Mouse (Mus musculus) macrophage (primary cell): ENCODE measurements around the gene Vars. TPM values are rescaled to one million over a fixed set of nuclear protein-coding genes. Genes with fewer than 3 reads are reported as not detected.
"Not testable (repeated sequence)": the region's sequence is repeated elsewhere in the genome, so short reads cannot be mapped to it uniquely, and the experiment has no call there.

Experiments
- H3K27ac ChIP-seq: fragments of 350-480 bp; formaldehyde crosslinking; 2 replicates; pipeline ENCODE4 v1.9.0; 2021
- H3K36me3 ChIP-seq: fragments of 350-480 bp; formaldehyde crosslinking; 2 replicates; pipeline ENCODE4 v1.9.0; 2021; ENCODE audit errors: inconsistent target
- H3K4me3 ChIP-seq: fragments of 350-480 bp; formaldehyde crosslinking; 2 replicates; pipeline ENCODE4 v1.9.0; 2021; ENCODE audit errors: inconsistent target
- H3K79me2 ChIP-seq: fragments of 350-480 bp; formaldehyde crosslinking; 2 replicates; pipeline ENCODE4 v1.9.0; 2021; ENCODE audit errors: inconsistent target
- WGBS: methylation state at CpG from one replicate; pipeline ENCODE4 v1.1.7; 2026; ENCODE audit warnings: inconsistent platforms; ENCODE audit not compliant: missing documents; 5-methylcytosine and 5-hydroxymethylcytosine counted together
- polyA plus RNA-seq: library from polyadenylated mRNA; stranded (reverse); fragments of 250-400 nt; gene quantifications from 3 replicates; pipeline ENCODE4 v1.2.4, GENCODE M21; 2018; ENCODE audit warnings: inconsistent platforms
- total RNA-seq, 78 experiments: library from RNA; depleted of rRNA; stranded (reverse); fragments of 250-400 nt; gene quantifications; 1 replicate in 9 of 78; 2 replicates in 24 of 78; 3 replicates in 43 of 78; 4 replicates in 2 of 78; pipeline ENCODE4 v1.2.4; 2018; ENCODE audit warnings: inconsistent platforms in 56 of 78

The Vars gene
- 100 to 1,000 TPM in 1 of 26 experiments, 10 to 100 TPM in 22, 1 to 10 TPM in 3; 5.5 to 107 (median 40.8) TPM for total RNA-seq (2018; cell fraction: chromatin; rRNA removed)
- 10 to 100 TPM; 13.8 to 26.9 (median 20.9) TPM for total RNA-seq (2018; cell fraction: cytosol; rRNA removed)
- total RNA-seq (2018; cell fraction: nucleus; rRNA removed): 10 to 100 TPM; 10.8 to 83.2 (median 27.1) TPM
- polyA plus RNA-seq: 7.7 to 37.5 TPM (median 19.2 TPM) in 3 replicates

DNA sequence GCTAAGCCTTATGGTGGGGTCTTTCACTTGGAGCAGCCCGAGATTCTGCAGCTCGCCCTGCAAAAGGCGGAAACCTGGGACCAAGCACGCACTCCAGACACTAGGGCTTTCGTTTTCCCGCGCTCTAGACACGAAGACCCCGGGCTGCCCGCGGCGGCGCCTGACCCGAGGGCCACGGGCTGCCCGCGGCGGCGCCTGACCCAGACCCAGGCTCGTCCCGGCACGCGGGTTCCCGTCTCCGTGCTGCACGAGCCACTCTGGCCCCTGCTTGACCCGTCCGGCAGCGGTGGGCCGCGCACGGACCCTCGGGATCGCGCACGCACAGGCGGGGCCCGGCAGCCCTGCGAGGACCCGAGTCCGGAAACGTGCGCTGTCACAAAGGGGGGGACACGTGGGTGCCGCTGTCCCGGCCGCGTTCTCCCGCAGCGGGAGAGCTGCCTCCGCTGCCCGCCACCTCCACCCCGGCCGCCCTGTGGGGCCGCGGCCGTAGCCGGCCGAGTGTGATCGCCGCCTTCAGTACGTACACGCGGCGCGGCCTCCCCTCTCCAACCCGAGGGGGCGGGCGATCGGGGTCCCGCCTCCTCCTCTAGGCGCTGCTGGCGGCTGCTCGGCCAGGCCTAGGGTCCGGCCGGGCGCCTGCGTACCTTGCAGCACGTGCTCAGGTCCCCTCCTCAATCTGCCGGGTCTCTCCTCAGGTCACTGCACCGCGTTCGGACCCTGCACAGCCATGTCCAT, at the start of gene Vars:
Gene Vars (plus strand): TSS at position 271 of the 735 bp plus-strand sequence.
- Histone ChIP-seq H3K27ac (peak within 1 kb of the TSS; percentile 94), H3K36me3 (peaks cover 13% of the 10 kb centered on the region; the same call in 1 of the 2 replicates), H3K79me2 (peaks cover 69% of the 10 kb centered on the region), H3K4me3 (peak within 1 kb of the TSS; percentile 72)
- under 1% methylated on average over 77 of the region's 83 CpGs for WGBS

DNA sequence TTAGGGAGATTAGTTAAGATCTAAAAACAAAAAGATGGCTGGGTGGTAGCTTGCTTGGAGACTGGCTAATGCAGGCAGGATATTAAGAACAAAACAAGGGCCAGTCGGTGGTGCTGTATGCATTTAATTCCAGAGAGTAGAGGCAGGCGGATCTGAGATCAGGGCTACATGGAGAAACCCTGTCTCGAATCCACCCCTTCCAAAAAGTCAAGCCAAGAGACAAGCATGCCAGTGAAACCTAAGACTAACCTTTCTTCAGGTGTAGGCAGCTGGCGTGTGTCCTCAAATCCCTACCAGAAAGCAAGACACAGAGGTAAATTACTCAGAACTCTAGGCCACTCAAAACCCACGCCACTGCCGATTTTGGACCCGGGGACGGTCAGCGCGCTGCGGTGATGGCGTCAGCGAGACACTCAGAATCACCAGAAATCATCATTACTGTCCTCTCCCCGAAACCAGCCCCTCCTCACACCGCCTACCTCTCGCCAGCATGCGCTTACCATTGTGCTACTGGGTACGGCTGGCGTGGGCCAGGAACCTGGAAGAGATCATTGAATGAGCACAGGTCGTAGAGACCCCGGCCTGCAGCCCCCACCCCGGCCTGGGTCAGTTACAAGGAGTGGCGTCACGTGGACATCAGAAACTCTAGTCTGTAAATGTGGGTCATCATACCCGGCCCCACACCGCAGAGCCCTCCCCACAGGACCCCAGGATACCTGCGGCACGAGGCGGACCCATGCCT, 49.0 kb upstream of the Vars start:
- Histone ChIP-seq H3K36me3 (peaks cover 12% of the 10 kb centered on the region; the same call in 1 of the 2 replicates), H3K4me3 (peak overlapping the region; percentile 98), H3K79me2 (peaks cover 13% of the 10 kb centered on the region), H3K27ac (peak overlapping the region; percentile 81)
- WGBS: under 1% methylated on average over 29 of the region's 29 CpGs

GRCm38 (mm10) chr17:34952378-34953040, 48.3 kb upstream of the Vars start:
- Histone ChIP-seq H3K4me3 (peak overlapping the region; percentile 98), H3K36me3 (peaks cover 12% of the 10 kb centered on the region; the same call in 1 of the 2 replicates), H3K27ac (peak overlapping the region; percentile 81), H3K79me2 (peaks cover 13% of the 10 kb centered on the region)
- under 1% methylated on average over 21 of the region's 23 CpGs for WGBS

GRCm38 (mm10) chr17:34953258-34953657, 47.5 kb upstream of the Vars start:
- H3K27ac ChIP-seq: 0 out of 2 replicates have a peak overlapping the region, but pooled peaks have one; percentile 81

DNA sequence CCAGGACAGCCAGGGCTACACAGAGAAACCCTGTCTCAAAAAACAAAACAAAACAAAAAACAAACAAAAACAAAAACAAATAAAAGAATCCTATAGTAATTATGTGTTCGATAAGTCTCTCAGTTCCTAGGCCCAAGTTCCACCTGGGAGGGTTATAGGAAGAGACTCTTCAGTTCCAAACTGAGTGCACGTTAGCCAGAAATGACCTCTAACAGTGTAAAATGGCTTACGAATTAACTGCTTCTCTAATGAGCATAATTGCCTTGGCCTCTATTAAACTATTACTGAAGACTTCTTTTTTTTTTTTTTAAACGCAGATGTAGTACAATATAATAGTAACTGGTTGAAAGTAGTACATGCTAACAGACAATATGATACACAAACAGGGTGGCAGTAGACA, 46.9 kb upstream of the Vars start:
- peaks cover 13% of the 10 kb centered on the region for H3K79me2 ChIP-seq
- H3K4me3 ChIP-seq: no peak overlapping the region
- no peak overlapping the region for H3K27ac ChIP-seq
- 94% methylated on average over 3 of the region's 4 CpGs for WGBS
- peaks cover 12% of the 10 kb centered on the region; the same call in 1 of the 2 replicates for H3K36me3 ChIP-seq

More at GRCm38 (mm10) chr17:34953258-34953657, 47.5 kb upstream of the Vars start:
- Histone ChIP-seq H3K79me2 (peaks cover 13% of the 10 kb centered on the region), H3K4me3 (no peak overlapping the region), H3K36me3 (peaks cover 12% of the 10 kb centered on the region; the same call in 1 of the 2 replicates)
- 60% methylated on average over 3 of the region's 3 CpGs for WGBS

GRCm38 (mm10) chr17:34954831-34955230, 46.0 kb upstream of the Vars start:
- no peak overlapping the region for H3K4me3 ChIP-seq
- H3K36me3 ChIP-seq: peaks cover 7% of the 10 kb centered on the region; the same call in 1 of the 2 replicates
- H3K27ac ChIP-seq: no peak overlapping the region
- 89% methylated on average over 4 of the region's 4 CpGs for WGBS
- H3K79me2 ChIP-seq: peaks cover 13% of the 10 kb centered on the region

GRCm38 (mm10) chr17:34955884-34956283, 44.9 kb upstream of the Vars start:
- WGBS: 84% methylated on average over 3 of the region's 3 CpGs
- H3K27ac ChIP-seq: no peak overlapping the region
- no peak overlapping the region for H3K4me3 ChIP-seq
- H3K36me3 ChIP-seq: no peaks in the 10 kb centered on the region
- peaks cover 13% of the 10 kb centered on the region for H3K79me2 ChIP-seq

DNA sequence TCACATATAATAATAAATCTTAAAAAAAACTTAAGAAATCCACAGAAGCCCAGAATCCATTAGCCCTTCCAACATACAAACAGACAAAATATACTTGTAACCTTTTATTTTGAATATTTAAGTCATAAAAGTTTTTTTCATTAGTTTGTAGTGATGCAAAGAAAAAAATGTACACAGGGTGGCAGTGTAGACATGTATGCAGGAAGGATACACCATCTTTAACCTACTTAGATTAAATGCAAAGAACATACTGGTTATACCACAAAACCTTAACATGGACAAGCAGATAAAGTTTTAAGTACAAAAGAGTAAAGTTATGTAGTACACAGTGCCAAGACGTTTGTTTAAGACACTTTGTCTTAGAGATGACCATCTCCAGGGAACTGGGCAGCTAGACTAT, 44.4 kb upstream of the Vars start:
- Histone ChIP-seq H3K79me2 (peaks cover 10% of the 10 kb centered on the region), H3K27ac (no peak overlapping the region), H3K4me3 (no peak overlapping the region), H3K36me3 (no peaks in the 10 kb centered on the region)
- 45% methylated on average over 1 of the region's 1 CpGs for WGBS

- H3K4me3 ChIP-seq, H3K79me2 ChIP-seq, H3K27ac ChIP-seq, H3K36me3 ChIP-seq: not testable (repeated sequence)
- WGBS: no CpG with 5 or more reads among the region's 40 CpGs
These were observed 43.5 kb upstream of the Vars start for GRCm38 (mm10) chr17:34957291-34957690.

DNA sequence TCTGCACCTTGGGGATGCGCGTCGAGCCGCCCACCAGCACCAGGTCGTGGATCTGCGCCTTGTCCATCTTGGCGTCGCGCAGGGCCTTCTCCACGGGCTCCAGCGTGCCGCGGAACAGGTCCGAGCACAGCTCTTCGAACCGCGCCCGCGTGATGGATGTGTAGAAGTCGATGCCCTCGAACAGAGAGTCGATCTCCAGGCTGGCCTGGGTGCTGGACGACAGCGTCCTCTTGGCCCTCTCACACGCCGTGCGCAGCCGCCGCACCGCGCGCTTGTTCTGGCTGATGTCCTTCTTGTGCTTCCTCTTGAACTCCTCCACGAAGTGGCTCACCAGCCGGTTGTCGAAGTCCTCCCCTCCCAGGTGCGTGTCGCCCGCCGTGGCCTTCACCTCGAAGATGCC, 42.8 kb upstream of the Vars start:
- H3K27ac ChIP-seq, H3K4me3 ChIP-seq, H3K79me2 ChIP-seq, H3K36me3 ChIP-seq: not testable (repeated sequence)
- 37% methylated on average over 2 of the region's 40 CpGs for WGBS

DNA sequence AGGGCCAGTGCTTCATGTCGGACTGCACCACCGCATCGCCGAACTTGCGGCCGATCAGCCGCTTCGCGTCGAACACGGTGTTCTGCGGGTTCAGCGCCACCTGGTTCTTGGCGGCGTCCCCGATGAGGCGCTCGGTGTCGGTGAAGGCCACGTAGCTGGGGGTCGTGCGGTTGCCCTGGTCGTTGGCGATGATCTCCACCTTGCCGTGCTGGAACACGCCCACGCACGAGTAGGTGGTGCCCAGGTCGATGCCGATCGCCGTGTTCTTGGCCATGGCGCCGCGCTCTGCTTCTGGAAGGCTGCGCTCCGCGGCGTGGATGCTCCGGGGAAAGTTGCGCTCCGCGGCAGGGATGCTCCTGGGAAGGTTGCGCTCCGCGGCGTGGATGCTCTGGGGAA, 42.1 kb upstream of the Vars start:
- H3K36me3 ChIP-seq, H3K4me3 ChIP-seq, H3K27ac ChIP-seq, H3K79me2 ChIP-seq: not testable (repeated sequence)
- 4% methylated on average over 4 of the region's 47 CpGs for WGBS

DNA sequence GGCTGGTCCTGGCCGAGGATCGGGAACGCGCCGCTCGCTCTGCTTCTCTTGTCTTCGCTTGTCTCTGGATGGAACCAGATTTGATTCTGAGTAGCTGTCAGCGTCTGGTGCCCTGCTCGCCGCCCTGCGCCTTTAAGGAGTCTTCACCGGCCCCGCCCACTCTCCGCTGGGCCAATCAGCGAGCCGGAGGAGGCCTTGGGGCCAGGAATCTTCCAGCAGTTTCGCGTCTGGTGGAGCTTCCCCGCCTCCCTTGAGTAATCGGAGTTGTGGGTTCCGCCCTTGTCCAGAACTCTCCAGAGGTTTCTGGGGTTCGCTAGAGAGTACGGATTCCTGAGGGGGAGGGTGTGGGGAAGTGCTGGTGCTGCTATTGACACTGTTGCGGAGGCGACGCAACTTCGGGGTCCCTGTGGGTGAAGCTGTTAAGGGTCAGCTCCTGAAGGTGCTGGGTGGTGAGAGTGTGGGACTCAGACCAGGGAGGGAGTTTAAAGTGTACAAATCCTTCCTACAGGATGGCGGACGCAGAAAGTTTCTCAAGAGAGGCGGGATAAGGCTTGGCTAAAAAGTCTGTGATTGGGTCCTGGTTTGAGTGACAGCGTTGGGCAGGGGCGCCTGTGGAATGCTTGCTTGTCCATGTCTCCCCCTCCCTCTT, 41.5 kb upstream of the Vars start, which contains the start of gene Hspa1b:
Gene Hspa1b (minus strand): TSS at position 109 of the 649 bp plus-strand sequence.
- H3K79me2 ChIP-seq, H3K36me3 ChIP-seq: not testable (repeated sequence)
- 0% methylated on average over 19 of the region's 32 CpGs for WGBS
- Histone ChIP-seq H3K4me3 (peak within 1 kb of the TSS; percentile 43), H3K27ac (peak within 1 kb of the TSS; percentile 73)

GRCm38 (mm10) chr17:34959881-34960515, 40.8 kb upstream of the Vars start:
- H3K36me3 ChIP-seq: no peaks in the 10 kb centered on the region
- no peaks in the 10 kb centered on the region for H3K79me2 ChIP-seq
- H3K27ac ChIP-seq: peak overlapping the region; percentile 73
- WGBS: 22% methylated on average over 12 of the region's 12 CpGs
- peak overlapping the region; percentile 43 for H3K4me3 ChIP-seq
